Mouse (Mus musculus) C3H10T1/2 (cell line): ENCODE data around the gene Cep97. TPM values are rescaled to one million over a fixed set of nuclear protein-coding genes. Genes with fewer than 3 reads are reported as not detected.

Experiments used
- polyA plus RNA-seq, 2 experiments: library from polyadenylated mRNA; unstranded; fragments of >200 nt; fragmentation: generic; extraction: Trizol; gene quantifications; one replicate each; pipeline ENCODE4 v1.2.1; 2012; ENCODE audit warnings: missing spikeins in 2 of 2

Cep97 gene
- 1 to 10 TPM in 1 of 2 experiments, under 1 TPM in 1; 0.91 to 2.3 TPM for polyA plus RNA-seq

GRCm38 (mm10) chr16:55934453-55935037 is at the start of gene Cep97:
Gene Cep97, minus strand, starts transcription at chr16:55934855.

GRCm38 (mm10) chr16:55973431-55974255 is 39.0 kb upstream of the Cep97 start, which contains the start of gene Zbtb11:
Gene Zbtb11, plus strand, starts transcription at chr16:55973883.

GRCm38 (mm10) chr16:55966212-55966871 is 31.7 kb upstream of the Cep97 start, which contains the start of gene Rpl24:
Gene Rpl24, plus strand, starts transcription at chr16:55966275.

DNA sequence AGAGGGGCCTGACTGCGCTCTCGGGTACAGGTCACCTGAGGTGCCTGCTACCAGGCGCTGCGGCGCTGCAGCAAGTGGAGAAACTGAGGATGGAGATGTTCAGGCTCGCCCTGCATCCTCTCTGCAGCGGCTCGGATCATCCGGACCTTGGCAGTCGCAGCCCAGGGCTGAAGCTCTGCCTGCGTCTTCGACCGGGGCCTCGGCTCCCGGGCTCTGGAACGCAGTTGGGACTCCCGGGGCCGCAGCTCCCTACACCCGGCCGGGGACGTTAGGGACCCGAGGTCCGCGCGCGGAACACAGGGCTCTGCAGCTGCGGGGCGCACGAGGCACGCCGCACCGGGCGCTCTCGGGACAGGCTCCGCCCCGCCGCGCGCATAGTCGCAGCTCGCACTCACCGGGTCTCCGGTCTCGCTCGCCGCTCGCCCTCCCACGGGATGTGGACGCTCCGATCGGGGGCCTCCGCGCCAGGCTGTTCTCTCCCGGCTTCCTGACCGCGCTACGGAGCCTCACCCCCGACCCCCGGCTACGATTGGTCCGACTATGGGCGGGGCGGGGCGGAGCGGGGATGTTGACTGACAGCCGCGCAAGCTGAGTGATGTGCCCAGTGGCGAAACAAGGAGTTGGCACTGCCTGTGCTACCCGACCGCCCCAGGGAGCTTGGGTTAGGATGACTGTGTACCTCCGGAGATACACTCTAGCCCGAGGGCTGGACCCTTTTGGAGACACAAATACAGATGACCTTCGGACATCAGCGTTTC is 39.6 kb downstream of the Cep97 start, which contains the start of gene Nxpe3:
TSS of gene Nxpe3 (minus strand) at position 393 of the 758 bp plus-strand sequence.

Other genes starting within 250 kb of the Cep97 start
- gene Nfkbiz, start 96.0 kb downstream of the Cep97 start, polyA plus RNA-seq, result 1 to 10 TPM in 1 of 2 experiments, under 1 TPM in 1; 0.19 to 1.7 TPM
- gene Nxpe3, start 39.6 kb downstream of the Cep97 start, polyA plus RNA-seq, result under 1 TPM; 0.15 to 0.80 TPM
- 1,000 to 10,000 TPM; 1,867 to 3,636 TPM for gene Rpl24, start 31.4 kb upstream of the Cep97 start, polyA plus RNA-seq
- gene Zbtb11, start 39.0 kb upstream of the Cep97 start, polyA plus RNA-seq, result 1 to 10 TPM in 1 of 2 experiments, under 1 TPM in 1; 0.16 to 1.6 TPM
- 10 to 100 TPM in 1 of 2 experiments, 1 to 10 TPM in 1; 6.5 to 29.1 TPM for gene Pcnp, start 94.9 kb upstream of the Cep97 start, polyA plus RNA-seq
- 1 to 10 TPM in 1 of 2 experiments, under 1 TPM in 1; 0.23 to 1.9 TPM for gene Trmt10c, start 103.0 kb upstream of the Cep97 start, polyA plus RNA-seq
- 1 to 10 TPM in 1 of 2 experiments, under 1 TPM in 1; 0.15 to 2.5 TPM for gene Senp7, start 113.5 kb upstream of the Cep97 start, polyA plus RNA-seq